Mouse (Mus musculus): ENCODE measurements around the gene Acr.
A peak's percentile ranks its signal among the peaks of the same experiment; 100 is the strongest.

The Acr gene

DNA sequence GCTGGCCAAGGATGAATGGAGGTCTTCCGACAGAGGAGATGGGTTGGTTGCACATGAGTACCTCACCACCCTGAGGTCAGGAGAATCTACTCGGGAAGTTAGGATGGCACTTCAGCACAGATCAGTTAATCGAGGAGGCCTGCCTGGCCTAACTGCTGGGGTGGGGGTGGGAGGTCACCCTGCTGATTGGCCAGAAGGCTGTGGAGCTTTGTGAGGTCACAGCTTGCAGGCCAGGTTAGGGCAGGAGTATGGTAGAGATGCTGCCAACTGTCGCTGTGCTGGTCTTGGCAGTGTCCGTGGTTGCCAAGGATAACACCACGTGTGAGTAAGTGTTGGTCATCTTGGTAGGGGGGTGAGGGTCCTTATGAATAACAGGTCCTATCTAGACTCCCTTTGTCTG, at the start of gene Acr:
Gene Acr, plus strand, starts transcription at position 213 of the 400 bp plus-strand sequence.
- no peak for DNase-seq

- DNase-seq, result no peak
These were observed 46.2 kb upstream of the Acr start for GRCm38 (mm10) chr15:89521951-89522350.

DNA sequence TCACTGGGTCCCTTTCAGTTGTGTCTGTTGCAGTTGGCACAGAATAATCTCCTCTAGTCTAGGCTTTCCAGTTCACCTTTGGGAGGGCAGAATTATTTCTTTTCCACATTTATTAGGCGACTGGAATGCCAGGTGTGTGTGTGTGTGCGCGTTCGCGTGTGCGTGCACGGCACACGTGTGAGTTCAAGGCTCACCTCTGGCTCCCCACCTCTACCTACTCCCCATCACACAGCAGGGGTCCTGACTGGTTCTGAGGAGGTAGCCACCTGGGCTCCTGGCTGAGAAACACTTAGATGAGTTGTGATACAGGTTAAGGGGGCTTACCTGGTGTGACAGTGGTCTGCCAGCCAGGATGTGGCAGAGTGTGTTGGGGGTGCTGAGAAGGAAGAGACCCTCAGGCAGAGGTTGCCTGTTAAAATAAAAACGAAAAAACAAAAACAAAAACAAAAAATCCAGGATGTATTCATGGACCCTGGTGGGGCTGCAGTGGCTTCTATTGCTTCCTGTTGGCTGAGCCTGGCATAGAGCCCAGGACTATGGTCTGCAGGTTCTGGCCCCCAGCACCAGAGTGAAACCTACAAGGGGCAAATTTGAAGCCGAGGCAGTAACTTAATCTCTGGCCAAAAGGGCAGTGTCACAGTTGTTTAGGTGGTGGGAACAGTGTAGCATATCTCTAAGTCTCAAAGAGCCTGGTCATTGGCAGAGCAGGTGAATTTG, 45.4 kb upstream of the Acr start:
- DNase-seq, result no peak

DNA sequence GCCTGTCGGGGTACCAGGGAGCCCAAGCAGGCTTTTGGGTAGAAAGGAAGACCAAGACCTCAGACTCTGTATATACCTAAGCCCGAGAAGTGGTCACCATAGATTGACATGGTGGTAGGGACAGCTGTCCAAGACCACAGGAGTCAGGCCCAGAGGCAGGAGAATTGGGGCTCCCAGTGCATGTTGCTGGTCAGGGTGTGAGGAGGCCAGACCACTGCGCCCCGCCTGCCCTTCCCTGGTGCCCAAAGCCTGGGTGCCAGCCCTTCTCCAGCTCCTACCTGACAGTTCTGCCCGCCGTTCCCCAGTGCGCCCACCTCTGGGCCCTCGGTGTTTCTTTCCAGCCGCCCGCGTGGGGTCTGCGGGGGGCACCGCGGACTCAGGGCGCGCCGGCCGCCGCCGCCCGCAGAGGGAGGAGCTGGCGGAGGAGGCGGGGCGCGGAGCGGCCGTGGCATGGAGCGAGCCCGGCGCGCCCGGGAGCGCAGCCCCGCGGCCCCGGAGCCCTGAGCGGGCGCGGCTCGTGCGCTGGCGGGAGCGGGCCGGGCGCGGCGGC, 44.8 kb upstream of the Acr start:
- no peak for DNase-seq

- no peak for DNase-seq
These were observed 44.0 kb upstream of the Acr start for GRCm38 (mm10) chr15:89524001-89524571.

GRCm38 (mm10) chr15:89524611-89525415, 43.3 kb upstream of the Acr start:
- DNase-seq, result no peak

GRCm38 (mm10) chr15:89525464-89525863, 42.7 kb upstream of the Acr start:
- DNase-seq, result no peak

DNA sequence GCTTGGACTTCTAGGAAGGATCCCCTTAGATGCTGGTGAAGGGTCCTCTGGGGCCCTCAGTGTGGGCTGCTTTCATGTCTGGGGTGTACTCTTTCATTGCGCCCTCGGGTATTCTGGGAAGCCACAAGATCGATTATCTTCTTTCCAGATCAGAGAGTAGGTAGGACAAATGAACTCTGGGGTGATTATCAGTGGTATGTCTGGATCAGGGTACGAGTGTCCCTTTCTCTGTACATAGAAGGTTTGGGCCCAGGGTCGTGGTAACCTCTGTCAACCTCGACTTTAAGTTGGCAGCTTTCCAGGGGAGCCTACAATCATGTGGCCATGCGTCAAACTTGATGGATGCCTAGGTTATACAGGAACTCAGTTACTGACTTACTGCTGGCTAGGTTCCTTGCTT, 42.2 kb upstream of the Acr start:
- no peak for DNase-seq

DNA sequence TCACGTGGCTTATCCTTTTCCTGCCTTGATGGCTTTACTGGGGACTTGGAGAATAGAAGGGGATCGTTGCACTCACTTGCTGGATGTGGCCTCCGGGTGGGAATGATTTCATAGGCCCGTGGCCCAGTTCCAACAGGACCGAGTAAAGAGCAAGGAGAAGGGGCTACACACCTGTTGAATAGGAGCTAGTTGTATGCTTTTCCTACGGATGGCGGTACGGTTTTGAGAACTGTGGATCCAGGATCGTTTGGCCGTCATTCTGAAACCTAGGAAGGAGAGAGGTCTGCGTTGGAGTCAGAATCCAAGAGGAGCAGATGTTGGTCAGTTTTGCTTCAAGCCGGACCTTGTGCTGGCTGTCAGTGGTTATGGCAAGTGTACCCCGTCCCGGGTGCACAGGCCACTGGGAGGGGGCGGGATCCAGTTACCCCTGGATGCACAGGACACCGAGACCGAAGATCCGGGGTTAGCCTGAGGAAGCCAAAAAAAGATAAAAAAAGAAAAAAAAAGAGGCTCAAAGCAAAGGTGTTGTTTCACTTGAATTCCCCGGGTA, 41.3 kb upstream of the Acr start:
- no peak for DNase-seq

- DNase-seq, result no peak
These were observed 40.7 kb upstream of the Acr start for GRCm38 (mm10) chr15:89527466-89527865.

GRCm38 (mm10) chr15:89528201-89528850, 39.8 kb upstream of the Acr start:
- no peak for DNase-seq

GRCm38 (mm10) chr15:89528923-89529322, 39.2 kb upstream of the Acr start:
- DNase-seq, result no peak

- peak; percentile 71 for DNase-seq
These were observed 37.8 kb upstream of the Acr start for GRCm38 (mm10) chr15:89530336-89530735.

- DNase-seq, result no peak
These were observed 36.7 kb upstream of the Acr start for GRCm38 (mm10) chr15:89531399-89531798.

DNA sequence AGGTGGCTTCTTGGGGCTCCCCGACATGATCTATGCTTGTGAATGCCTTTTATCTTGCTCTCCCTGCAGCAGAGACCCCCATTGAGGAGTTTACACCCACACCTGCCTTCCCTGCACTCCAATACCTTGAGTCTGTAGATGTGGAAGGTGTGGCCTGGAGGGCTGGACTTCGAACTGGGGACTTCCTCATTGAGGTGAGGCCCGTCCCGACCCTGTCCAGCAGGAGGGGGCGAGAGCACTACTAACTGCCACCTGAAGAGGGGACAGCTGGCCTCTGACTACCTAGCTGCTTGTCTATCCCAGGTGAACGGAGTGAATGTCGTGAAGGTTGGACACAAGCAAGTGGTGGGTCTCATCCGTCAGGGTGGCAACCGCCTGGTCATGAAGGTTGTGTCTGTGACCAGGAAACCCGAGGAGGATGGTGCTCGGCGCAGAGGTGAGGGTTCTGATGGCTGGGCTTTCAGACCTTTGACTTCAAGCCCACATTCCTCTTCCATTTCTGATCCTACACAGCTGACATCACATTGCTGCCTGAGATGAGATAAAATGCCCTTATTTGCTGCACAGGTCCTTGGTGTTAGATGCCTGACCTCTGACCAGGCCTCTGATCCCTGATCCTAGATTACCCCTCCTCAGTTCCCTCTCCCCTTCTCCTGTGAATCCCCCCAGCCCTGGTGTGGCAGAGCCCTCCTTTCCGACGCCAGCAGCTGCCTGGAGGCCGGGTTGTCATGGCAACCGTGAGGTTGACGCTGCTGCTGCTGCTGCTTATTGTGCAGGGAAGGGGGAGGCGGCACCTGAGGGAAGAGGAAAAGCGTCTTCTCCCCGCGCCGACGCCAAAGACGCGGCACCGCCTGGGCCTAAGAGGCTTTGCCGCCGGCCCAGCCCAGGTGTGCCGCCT, 35.9 kb upstream of the Acr start:
- DNase-seq, result no peak

DNA sequence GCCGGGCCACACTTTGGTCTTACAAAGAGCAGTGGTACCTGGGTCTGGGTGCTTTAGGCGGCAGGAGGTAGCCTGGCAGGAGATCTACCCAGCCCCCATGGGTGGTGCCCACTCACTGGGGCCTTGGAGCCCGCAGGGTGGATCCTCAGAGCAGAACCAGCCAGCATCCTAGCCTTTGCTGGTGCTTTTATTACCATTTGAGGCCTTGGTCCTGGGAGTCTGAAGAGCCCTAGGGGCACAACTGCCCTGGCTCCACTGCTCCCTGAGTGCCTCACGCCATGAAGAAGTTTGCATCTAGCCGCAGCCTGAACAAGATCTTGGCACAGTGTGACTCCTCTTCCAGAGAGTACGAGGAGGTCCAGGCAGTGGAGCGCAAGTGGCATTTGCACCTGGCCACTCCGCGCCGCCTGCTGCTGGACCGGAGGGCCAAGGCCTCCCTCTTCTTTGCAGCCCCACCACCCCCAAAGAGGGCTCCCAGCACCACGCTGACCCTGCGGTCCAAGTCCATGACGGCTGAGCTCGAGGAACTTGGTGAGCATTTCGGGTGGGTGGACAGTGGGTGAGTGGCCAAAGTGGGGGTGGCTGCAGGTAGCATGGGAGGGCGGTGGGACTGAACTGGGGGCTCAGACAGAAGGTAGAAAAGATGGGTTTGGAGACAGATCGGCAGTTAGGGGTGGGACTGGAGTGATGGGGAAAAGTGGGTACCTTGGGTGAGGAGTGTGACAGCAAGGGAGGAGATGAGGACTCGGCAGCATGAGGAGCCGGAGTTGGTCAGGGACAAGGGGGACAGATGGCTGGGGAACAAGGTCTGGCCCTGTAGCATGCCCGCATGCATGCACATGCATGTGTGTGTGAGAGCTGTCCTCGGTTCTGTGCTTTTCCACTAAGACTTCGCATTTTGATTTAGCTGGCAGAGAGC, 34.9 kb upstream of the Acr start:
- DNase-seq, result no peak

DNA sequence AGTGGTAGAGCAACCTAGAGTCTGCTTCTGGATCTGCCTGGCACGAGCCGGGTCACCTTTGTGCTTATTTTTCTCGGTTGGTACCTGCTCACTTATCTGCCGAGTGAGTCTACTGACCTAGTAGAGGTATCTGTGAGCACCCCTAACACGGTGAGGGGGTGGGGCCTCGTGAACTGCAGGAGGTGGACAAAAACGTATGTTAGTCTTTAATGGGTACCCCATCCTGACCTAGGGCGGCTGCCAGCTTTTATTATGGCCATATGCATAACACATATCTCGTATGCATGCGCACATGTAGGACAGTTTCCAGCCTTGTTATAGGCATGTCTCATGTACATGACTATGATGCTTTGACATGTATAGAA, 34.3 kb upstream of the Acr start:
- no peak for DNase-seq

GRCm38 (mm10) chr15:89544171-89544570, 24.0 kb upstream of the Acr start:
- DNase-seq, result no peak

- DNase-seq, result no peak
These were observed 20.8 kb upstream of the Acr start for GRCm38 (mm10) chr15:89547321-89547720.

- DNase-seq, result no peak
These were observed 20.1 kb upstream of the Acr start for GRCm38 (mm10) chr15:89547824-89548601.
